Mouse (Mus musculus) adrenal gland, postnatal 36 days (tissue): ENCODE data around the gene Acp1. TPM values are rescaled to one million over a fixed set of nuclear protein-coding genes. Genes with fewer than 3 reads are reported as not detected.

Experiments used
- DNase-seq, 2 experiments: peaks; one replicate each; pipeline ENCODE4 v3.0.0; 2021; ENCODE audit warnings: mixed read lengths in 1 of 2
- long read RNA-seq, 2 experiments: library from polyadenylated mRNA; stranded (forward); transcript quantifications; one replicate each; pipeline ENCODE4 v2.0.0; 2021; ENCODE audit warnings: borderline sequencing depth in 2 of 2
- total RNA-seq, 2 experiments: library from RNA; stranded (reverse); gene quantifications; 2 replicates each; pipeline ENCODE4 v1.2.3; 2021

Gene Acp1
- 10 to 100 TPM; 51.9 to 62.8 TPM for total RNA-seq
- long read RNA-seq, experiment 1, transcript Acp1-202 (6 exons, 2,754 nt) = minor isoform, 26 of 122 reads
- long read RNA-seq, experiment 1, transcript Acp1-201 (6 exons, 3,066 nt) = major isoform, 63 of 122 reads
- long read RNA-seq, experiment 1, partial matches to known transcripts = 4 of 122 reads
- long read RNA-seq, experiment 1, other reads (novel, unspliced or antisense) = 28 of 122 reads
- long read RNA-seq, experiment 2, transcript Acp1-201 (6 exons, 3,066 nt) = major isoform, 23 of 47 reads
- long read RNA-seq, experiment 2, transcript Acp1-202 (6 exons, 2,754 nt) = minor isoform, 20 of 47 reads
- long read RNA-seq, experiment 2, partial matches to known transcripts = 2 of 47 reads
- long read RNA-seq, experiment 2, other reads (novel, unspliced or antisense) = 2 of 47 reads

DNA sequence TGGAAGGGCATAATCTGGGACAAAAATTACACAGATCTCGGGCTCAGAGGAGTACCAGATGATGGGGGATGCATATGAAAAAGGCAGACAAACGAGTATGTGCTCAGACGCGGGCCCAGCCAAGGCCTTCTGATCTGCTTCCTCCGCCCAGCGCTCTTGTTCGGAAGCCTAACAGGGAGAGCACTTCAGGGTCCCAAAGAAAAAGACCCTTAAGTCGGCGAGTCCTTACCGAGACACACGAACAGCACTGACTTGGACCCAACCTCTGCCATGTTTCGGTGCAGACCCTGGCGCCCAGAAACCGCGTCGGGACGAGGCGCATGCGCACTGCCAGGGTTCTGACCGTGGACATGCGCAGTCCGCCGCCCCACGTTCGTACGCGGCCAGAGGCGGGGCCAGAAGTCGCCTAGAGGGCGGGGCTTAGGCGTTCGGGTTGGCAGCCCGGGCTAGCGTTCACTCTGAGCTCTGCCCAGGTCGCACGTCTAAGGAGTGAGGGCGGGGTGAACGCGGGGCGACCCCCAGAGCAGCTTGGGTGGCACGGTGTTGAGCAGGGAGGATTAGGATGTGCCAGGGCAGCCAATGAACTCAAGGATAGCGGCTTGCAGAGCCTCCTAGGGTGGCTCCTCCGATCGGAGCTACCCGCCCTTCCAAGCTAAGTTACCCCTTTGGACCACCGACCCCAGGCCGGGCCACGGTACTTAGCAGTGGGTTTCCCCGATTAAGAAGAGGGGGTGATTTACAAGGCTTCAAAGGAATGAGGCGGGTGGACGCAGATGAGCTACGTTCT, at the start of gene Acp1, which contains the start of gene Sh3yl1:
Gene Acp1 (minus strand): TSS at position 329 of the 787 bp plus-strand sequence.
Gene Sh3yl1 (plus strand): TSS at position 408 of the 787 bp plus-strand sequence.
- peak; percentile 96 to 97 for DNase-seq

GRCm38 (mm10) chr12:30944197-30944596, 32.8 kb upstream of the Acp1 start:
- DNase-seq = no peak

GRCm38 (mm10) chr12:30943057-30943986, 31.9 kb upstream of the Acp1 start:
- DNase-seq = no peak

DNA sequence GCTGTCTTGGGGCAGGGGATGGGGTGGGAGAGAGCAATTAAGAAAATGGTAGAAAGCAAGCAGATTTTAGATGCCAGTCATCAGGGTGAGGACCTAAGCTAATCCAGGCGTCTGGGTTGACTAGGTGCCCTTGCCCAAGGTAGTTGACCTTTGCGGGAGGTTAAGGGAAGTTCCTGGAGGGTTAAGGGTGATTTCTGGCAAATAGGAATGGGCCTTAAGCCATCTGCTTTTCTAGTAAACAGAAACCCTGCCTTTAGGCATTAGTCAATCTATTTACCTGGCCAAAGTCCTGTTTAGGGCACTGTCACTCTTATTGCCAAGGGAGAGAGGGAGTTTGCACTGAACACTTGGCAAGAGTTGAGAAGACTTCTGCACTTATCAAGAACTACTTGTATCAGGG, 25.5 kb upstream of the Acp1 start:
- DNase-seq = no peak

DNA sequence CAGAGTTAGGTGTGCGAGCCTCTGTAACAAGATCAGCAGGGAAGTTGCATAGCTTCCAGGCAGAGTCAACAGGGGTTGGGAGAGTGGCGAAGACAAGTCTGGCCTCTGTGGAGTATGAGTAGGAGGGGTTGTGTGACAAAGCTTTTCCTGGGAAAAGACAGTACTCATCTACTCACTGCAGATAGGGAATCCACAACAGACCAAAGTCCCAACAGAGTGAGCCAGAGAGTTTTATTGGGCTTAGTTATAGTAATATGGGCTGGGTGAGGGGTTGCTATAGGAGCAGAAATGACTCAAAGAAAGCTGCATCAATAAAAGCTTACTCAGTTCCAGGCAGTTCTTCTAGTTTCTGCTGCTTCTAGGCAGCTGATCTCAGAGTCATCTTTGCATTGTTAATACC, 21.9 kb upstream of the Acp1 start:
- DNase-seq = no peak

DNA sequence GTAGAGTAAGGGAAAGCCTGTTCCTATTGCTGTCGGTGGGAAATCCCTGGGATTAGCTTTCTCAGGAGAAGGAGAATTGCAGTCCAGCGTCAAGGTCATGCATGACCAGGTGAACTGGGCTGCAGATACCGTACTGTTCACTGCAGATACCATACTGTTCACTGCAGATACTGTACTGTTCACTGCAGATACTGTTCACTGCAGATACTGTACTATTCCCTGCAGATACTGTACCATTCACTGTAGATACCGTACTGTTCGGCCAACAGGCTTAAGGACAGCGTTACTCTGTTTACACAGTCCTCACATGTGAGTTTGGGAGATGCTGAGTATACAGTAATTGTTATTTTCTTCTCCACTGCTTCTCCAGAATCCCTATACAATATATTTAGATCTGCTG, 16.8 kb upstream of the Acp1 start:
- no peak for DNase-seq

- no peak for DNase-seq
Observed at GRCm38 (mm10) chr12:30922401-30922800, 11.0 kb upstream of the Acp1 start.

- no peak for DNase-seq
Observed at GRCm38 (mm10) chr12:30912840-30913239, 1.5 kb upstream of the Acp1 start.

GRCm38 (mm10) chr12:30912048-30912381, 626 bp upstream of the Acp1 start:
- peak; percentile 30 to 45 for DNase-seq

GRCm38 (mm10) chr12:30910860-30911259, 529 bp downstream of the Acp1 start:
- DNase-seq = peak in 1 of 2 experiments; percentile 8

GRCm38 (mm10) chr12:30909881-30910280, 1.5 kb downstream of the Acp1 start:
- DNase-seq = no peak

- DNase-seq = no peak
Observed at GRCm38 (mm10) chr12:30908658-30909057, 2.7 kb downstream of the Acp1 start.

- no peak for DNase-seq
Observed at GRCm38 (mm10) chr12:30897039-30897438, 14.3 kb downstream of the Acp1 start.

DNA sequence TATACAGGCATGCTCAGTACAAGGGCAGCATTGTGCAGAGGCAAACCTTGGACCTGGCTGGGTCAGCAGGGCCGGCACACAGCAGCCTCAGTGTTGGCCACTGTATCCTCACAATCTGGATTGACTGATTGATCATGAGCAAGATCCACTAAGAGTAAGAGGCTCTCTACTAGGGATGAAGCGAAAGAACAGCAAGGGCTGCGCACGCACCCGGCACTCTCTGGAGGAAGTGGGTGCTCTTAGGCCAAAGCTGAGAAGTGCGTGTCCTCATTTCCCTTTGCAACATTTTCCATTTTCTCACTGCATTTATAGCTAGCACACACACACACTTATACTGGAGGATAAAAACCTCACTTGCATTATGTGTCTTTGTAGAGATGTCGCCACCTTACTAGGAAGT, 20.0 kb downstream of the Acp1 start:
- DNase-seq = no peak

GRCm38 (mm10) chr12:30890067-30890466, 21.3 kb downstream of the Acp1 start:
- DNase-seq = peak; percentile 55 to 76

DNA sequence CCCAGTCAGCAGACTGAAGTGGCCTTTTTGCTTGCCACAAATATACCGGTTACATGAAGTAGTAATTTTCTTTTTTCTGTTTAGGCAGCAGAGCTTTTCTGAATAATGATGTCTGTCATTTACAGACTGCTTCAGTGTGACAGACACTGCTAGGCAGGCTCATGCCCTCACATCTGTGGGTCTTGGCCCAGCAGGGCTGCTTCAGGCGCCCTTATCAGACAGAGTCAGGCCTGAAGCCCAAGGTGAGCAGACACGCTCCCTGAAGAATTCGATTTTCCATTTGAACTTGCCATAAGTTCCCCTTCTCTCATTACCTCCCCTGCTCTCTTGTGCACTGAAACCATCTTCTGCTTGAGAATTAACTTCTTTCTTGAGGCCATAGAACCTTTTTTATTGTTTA, 23.4 kb downstream of the Acp1 start:
- DNase-seq = no peak

- peak in 1 of 2 experiments; percentile 21 for DNase-seq
Observed at GRCm38 (mm10) chr12:30885891-30886290, 25.5 kb downstream of the Acp1 start.

DNA sequence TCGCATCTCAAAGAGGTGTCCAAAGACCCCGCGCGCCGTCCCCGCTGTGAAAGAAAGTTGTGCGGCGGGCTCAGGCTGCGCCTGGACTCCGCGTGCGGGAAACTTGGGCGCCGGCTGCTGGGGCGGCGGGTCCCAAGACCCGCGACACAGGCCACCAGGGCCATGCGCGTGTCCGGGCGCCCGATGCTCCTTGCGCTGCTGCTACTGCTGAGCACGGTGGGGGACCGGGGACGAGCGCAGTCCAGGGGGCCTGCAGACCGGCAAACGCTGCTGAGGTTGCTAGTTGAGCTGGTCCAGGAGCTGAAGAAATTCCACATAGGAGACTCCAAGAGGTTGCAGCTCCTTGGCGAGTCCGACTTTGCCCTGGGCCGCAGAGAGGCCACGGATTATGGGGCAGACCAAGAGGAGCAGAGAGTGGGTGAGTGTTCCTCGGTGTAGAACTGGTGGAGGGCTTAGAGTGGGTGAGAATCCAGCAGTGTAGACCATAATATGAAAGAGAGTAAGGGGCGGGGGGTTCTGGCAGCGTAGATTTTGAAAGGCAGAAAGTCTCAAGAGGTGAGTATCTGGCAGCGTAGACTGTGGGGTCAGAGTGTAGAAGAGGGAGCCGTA, 26.7 kb downstream of the Acp1 start:
- DNase-seq = no peak

DNA sequence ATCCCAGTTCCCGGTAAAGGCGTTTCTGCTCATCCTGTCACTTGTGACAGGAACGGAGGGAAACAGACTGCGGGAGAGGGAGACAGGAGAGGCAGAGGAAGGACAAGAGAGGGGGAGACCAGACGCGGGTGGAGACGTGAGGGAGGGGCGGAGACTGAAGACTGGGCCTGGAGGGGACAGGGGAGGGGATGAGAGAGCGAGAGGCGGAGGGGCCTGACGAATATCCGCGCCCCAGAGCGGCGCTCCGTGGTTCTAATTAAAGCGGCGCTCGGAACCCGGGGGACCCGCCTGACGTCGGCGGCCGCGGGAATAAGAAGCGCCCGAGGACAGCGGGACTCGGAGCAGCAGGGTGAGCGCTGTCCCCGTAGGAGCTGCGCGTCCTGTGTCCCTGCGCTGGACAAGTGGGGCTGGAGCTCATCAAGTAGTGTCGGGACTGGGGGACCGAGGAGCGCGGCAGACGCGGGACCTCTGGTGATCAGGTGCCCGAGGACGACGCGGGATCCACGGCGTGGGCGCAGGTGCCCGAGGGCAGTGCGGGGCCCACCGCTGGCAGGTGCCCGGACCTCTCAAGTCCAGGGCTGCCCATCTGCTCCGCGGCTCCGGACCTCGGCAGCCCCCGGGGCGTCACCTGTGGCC, 27.3 kb downstream of the Acp1 start, which contains the start of gene Alkal2:
Gene Alkal2 (plus strand): TSS at position 337 of the 636 bp plus-strand sequence.
- peak in 1 of 2 experiments; percentile 6 for DNase-seq

DNA sequence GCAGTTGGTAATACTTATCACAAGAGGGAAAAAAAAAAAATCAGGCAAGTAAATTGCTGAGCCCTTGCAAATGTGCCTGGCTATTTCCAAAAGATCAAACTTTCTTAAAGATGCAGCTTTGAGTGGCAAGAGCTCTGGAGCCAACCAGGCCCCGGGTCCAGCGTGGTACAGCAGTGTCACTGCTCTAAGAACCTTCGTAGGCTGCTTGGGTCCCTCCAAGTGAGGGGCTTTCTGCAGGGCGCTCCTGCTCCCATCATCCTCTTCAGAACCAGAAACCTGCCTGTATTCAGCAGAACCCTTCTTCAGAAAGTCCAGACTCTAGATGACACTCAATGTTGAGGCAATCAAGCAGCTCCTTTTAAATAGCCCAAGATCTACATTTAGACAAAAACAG, 27.8 kb downstream of the Acp1 start:
- no peak for DNase-seq

- peak in 1 of 2 experiments; percentile 16 for DNase-seq
Observed at GRCm38 (mm10) chr12:30879447-30879846, 31.9 kb downstream of the Acp1 start.
